Mouse (Mus musculus) adrenal gland, postnatal 36 days (tissue): ENCODE data around the gene Gm4787. TPM values are rescaled to one million over a fixed set of nuclear protein-coding genes. Genes with fewer than 3 reads are reported as not detected.
A peak's percentile ranks its signal among the peaks of the same experiment; 100 is the strongest.
"Not testable (repeated sequence)": the region's sequence is repeated elsewhere in the genome, so short reads cannot be mapped to it uniquely, and the experiment has no call there.

Experiments
- DNase-seq, 2 experiments: peaks; one replicate each; pipeline ENCODE4 v3.0.0; 2021; ENCODE audit warnings: mixed read lengths in 1 of 2
- long read RNA-seq, 2 experiments: library from polyadenylated mRNA; stranded (forward); transcript quantifications; one replicate each; pipeline ENCODE4 v2.0.0; 2021; ENCODE audit warnings: borderline sequencing depth in 2 of 2
- total RNA-seq, 2 experiments: library from RNA; stranded (reverse); gene quantifications; 2 replicates each; pipeline ENCODE4 v1.2.3; 2021

Gm4787 gene
- total RNA-seq, result 1 to 10 TPM in 1 of 2 experiments, under 1 TPM in 1; 0.93 to 1.3 TPM
- long read RNA-seq, experiment 1, result 0 reads
- long read RNA-seq, experiment 2, result 0 reads

DNA sequence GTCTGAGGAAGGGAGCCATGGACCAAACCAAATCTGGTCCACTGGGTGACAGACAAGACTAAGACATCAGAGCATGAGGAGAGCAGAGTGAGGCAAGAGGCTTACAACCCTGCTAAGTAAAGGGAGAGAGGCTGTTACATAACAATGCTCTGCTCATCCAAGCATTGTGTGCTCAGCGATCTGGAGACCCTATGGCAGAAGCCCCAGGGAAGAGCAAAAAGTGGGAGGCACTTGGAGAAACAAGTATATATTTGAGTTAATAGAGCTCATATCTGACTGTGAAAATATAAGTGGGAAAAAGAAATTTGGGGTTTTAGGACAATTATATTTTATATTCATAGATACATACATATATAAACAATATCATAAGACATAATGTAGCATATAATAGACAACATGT is at the start of gene Gm4787:
Gm4787 (minus strand) TSS at position 101 of the 400 bp plus-strand sequence.
- DNase-seq, result not testable (repeated sequence)

DNA sequence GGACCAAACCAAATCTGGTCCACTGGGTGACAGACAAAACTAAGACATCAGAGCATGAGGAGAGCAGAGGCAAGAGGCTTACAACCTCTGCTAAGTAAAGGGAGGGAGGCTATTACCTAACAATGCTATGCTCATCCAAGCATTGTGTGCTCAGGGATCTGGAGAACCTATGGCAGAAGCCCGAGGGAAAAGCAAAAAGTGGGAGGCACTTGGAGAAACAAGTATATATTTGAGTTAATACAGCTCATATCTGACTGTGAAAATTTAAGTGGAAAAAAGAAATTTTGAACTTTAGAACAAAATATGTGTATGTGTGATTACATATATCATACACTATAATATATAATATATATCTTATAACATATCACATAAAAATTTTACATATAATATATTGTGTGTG is 42.6 kb upstream of the Gm4787 start, which contains the start of gene Adam4:
Adam4 (minus strand) TSS at position 101 of the 400 bp plus-strand sequence.
- DNase-seq, result no peak

DNA sequence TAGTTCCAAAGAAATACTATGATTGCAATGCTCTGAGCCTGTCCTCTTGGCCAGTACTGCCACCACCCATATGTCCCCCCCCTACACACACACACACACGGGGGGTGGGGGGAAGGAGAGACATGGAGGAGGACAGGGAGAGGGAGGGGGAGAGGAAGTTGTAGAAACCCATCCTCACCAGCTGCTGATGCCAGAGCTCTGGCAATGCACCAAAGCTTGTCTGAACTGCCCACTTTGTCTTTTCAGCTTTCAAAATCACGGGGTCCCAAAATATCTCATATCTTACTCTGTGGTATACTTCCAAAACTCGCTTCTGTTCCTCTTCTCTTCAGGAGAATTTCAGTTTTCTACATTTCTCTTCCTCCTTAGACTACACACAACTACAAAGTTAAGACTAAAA is 33.9 kb upstream of the Gm4787 start:
- no peak for DNase-seq

DNA sequence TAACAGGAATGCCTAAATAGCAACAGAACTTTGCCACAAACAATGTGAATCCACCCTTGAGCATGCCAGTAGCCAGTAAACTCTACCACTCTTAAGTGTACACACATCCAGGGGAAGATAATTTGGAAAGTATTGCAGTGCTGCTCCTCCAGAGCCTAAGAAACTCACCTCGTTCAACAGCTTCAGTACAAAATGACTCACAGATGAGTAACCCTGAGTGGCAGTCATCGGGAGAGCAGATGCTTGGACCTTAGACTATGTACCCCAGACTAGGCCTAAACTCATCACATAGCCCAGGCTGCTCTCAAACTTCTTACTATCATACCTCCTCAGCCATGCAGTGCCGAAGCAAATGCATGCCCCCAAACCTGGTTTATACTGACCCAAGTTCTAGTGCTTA is 29.7 kb upstream of the Gm4787 start:
- no peak for DNase-seq

DNA sequence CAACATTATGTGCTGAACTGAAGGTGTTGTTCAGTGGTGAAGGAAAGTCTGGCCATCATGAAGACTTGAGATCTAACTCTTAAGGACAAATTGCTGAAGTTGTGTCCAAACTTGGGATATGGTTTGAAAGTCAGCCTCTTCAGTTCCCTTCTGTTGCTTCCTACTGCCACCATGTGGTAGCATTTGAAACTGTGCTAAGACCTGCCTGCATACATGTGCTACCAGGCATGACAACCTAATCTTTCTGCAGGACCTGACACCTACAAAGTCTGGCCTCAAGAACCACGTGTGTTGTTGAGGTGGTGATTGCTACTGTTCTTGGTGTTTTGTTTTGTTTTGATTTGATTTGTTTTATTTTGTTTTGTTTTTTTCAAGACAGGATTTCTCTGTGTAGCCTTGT is 22.9 kb upstream of the Gm4787 start:
- peak; percentile 63 to 71 for DNase-seq

DNA sequence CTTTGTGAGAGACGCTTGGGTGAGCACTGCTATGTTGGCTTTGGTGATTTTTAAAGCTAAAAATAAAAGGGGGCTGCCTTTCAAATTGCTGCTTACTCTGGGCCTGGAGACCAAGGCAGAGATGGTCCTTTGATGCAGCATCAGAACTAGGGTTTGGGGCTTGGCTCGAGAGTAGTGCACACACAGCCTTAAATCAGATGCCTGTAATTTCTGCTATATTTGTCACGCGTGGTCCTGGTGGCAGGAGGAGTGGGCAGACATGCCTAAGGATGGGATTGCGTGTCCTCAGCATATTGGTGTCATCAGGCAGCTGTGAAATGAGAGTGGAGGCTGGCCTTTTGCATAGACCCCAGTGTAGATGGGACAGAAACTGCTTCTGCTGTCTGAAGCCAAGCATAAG is 45.4 kb downstream of the Gm4787 start:
- DNase-seq, result no peak

DNA sequence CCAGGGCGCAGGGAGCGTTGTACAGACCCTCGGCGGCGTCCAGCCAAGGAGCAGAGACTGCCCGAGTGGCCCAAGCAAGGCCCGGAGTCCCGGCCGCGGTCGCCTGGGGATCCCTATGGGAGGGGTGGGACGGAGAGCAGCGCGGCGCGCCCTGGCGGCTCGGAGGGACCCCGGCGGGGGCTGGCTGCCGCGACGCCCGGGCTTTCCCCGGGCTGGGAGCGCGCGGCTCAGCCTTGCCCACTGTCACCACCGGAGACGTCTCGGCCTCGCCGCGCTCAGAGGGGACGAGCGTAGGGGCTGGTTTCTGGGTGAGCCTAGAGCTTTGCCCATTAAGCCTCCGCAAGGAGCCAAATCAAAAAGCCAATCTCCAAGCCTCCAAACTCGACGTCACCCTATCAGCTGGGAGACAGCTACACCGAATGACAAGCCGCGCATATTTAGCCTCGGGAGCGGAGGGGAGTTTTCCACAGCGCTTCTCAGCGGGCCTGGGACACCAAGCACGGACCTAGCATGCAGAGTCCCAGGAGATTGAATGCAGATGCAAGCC is 46.3 kb downstream of the Gm4787 start, which contains the start of gene Slc8a3:
Slc8a3 (minus strand) TSS at position 306 of the 547 bp plus-strand sequence.
- DNase-seq, result peak; percentile 36 to 39

DNA sequence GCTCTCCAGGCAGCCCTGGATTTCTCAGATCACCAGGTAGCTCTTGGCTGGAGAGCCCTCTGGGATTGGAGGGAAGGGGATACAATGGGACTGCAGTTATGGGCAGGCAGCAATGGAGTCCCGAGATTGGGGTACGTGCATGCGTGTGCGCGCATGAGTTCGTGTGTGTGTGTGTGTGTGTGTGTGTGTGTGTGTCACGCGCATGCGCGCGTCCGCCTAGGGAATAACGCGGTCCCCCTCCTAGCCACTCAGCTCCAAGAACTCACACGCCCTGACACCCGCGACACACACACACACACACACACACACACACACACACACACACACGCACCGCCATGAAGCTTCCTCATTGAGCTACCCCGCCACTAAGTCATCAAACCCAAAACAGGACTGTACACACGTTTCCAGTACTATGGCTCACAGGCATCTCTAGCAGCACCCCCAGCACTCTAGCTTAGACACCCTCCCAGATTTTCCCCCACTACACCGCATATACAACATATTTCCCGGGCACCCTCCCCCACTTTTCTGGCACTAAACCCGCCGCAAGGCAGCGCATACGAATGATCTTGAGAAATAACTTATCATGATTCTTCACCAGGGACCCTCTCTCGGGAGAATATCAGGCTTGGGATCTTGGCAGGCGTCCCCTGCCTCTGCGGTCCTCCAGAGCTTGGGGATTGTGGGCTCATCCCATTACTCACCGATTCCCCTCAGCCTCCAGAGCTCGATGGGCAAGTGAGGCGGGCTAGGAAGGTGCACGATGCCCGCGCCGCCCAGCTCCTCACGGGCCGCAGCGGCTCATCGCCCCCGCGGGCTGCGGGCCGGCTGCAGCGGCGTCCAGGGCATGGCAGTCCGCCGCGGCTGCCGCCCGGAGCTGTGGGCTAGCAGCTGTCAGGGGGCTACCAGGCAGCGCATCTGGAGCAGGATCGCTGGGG is 47.1 kb downstream of the Gm4787 start:
- DNase-seq, result peak; percentile 26 to 29

DNA sequence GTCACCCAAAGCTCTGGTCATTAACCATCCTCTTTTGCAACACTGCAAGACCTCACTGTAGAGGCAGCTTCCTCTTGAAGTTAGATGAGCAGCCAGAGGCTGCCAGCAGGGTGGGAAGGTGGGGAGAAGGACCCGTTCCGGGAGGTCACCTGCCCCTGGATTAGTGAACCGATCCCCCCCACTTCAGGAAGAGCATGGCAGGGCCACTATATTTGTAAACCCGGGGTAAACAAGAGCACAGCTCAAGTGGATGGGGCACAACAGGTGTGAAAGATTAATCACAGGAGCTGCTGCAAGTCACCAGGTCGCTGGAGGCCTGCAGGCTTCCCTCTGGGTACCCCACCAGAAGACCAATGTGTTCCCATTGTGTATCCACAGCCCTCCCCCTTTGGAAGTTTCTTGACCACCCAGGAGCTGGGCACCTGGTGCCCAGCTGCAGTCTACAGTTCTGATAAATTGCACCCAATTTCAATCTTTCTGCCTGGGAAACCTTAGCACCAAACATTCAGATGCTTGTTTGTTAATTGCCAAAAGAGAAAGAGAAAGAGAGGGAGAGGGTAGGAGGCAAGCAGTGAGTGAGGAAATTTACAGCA is 48.1 kb downstream of the Gm4787 start:
- no peak for DNase-seq

Other genes starting within 250 kb of the Gm4787 start
- gene Slc8a3, start 46.3 kb downstream of the Gm4787 start, total RNA-seq, result under 1 TPM; 0.43 to 0.72 TPM
- gene Adam4, start 42.5 kb upstream of the Gm4787 start, total RNA-seq, result 1 to 10 TPM; 1.3 to 1.5 TPM
- gene Cox16, start 105.7 kb upstream of the Gm4787 start, total RNA-seq, result 100 to 1,000 TPM in 1 of 2 experiments, 10 to 100 TPM in 1; 94.1 to 113 TPM
- 10 to 100 TPM; 35.6 to 38.1 TPM for gene Gm20498, start 153.4 kb upstream of the Gm4787 start, total RNA-seq
- gene Synj2bp, start 153.4 kb upstream of the Gm4787 start, total RNA-seq, result 10 to 100 TPM; 32.3 to 36.4 TPM
- gene Adam21, start 189.0 kb upstream of the Gm4787 start, total RNA-seq, result not detected
- gene Med6, start 215.5 kb upstream of the Gm4787 start, total RNA-seq, result 10 to 100 TPM; 23.8 to 24.8 TPM